Mouse (Mus musculus): Measurements from ENCODE around the gene Pde4b.

GRCm38 (mm10) chr4:102542976-102543375 is 455.6 kb downstream of the Pde4b start:
- TF ChIP-seq POLR2A (IDR thresholded peaks at IDR 0.05; ENCODE audit: borderline replicate concordance, low read depth, low read length) (no peak), CTCF (IDR thresholded peaks at IDR 0.05; ENCODE audit: low read depth, low read length) (no peak)

Measured in bone marrow macrophage, adult 2 months (primary cell).